Mouse (Mus musculus) left cerebral cortex, postnatal 36 days (tissue): Measurements from ENCODE around the gene Rpusd4. TPM values are rescaled to one million over a fixed set of nuclear protein-coding genes. Genes with fewer than 3 reads are reported as not detected.
A peak's percentile ranks its signal among the peaks of the same experiment; 100 is the strongest.

Source experiments
- DNase-seq, 2 experiments: peaks; one replicate each; pipeline ENCODE4 v3.0.0; 2021 to 2022; ENCODE audit warnings: low spot score in 2 of 2, mixed read lengths in 1 of 2
- intact Hi-C: fragments of 180-260 bp; cut with DNase I; formaldehyde crosslinking; loops from one replicate; pipeline ENCODE4 v1.15.1; 2025
- total RNA-seq, 2 experiments: library from RNA; stranded (reverse); gene quantifications; 2 replicates each; pipeline ENCODE4 v1.2.3; 2021

Gene Rpusd4
- 1 to 10 TPM; 8.4 to 8.8 TPM for total RNA-seq

DNA sequence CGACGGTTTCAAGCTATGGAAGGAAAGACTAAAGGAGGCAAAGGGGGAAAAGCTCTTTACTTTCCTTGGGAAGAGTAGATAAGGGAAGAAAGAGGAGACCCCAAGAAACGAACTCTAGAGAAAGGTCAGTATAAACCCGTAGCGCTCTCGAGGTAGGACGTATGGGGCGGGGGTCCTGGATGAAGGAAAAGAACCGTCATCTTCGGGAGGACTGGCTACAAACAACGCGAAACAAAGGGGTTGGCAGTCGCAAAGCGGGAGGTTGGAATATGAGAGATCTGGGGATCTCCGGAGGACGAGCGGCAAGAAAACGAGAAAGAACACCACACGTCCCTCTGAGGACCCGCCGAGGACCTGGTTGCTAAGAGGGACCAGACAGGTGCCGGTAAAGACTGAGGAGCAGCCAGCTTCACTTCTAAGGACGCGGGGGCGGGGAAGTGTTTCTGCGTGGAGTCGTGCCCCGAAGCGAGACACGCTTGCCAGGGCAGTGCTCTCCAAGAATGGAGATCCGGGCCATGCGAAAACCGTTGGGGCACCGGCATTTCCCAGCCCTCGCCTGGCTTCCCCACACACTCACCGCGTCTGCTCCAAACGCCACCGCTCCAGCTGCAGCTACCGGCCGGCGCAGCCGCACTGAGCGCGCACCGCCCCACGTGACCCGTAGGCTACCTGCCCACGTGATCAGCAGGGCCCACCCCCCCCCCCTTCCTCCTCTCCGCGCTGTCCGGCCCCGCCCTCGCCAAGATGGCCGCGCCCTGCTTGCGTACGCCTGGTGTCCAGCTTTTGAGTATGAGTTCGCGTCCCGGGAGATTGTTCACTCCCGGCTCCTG is at the start of gene Rpusd4, which contains the start of gene Fam118b:
Rpusd4 (plus strand) TSS at position 720 of the 830 bp plus-strand sequence.
Fam118b (minus strand) TSS at position 660 of the 830 bp plus-strand sequence.
- peak; percentile 93 to 96 for DNase-seq
- intact Hi-C loops, result loop anchor here (2.0 to 5.0 kb wide), 2 partner anchors 57 to 155 kb away; partner anchors contain the start of genes Cdon and Foxred1

DNA sequence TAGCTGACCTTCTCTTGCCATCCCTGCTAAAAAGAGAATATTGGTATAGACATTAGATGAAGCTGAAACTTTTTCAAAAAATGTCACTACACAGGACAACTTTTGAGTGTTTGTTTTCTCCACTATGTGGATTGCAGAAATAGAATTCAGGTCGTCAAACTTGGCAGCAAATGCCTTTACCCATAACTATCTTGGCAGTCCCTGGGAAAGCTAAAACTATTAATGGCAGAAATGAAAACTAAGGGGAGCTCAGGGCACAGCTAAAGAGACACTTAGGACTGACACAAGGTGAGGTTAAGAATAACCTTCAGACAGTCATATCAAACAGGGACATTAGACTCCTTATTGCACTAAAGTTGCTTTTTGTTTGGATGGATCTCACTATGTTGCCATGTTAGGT is 49.7 kb upstream of the Rpusd4 start:
- intact Hi-C loops, result no loop called here

DNA sequence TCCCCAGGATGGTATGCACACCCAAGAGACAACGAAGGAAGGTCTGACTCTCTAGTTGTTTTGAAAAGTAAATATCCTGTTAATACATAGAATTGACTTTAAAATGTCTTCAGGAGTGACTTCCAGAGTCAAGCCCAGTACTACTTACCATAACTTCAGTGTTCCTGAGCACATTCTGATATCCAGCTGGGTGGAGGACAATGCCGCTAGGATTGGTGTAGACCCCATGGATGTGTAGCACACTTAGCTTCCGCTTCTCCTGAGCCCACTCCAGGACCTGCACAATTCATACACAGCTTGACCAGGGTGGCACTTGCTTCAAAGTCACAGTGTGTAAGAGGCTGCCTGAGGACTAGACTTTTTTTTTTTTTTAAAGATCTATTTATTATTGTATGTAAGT is 44.2 kb upstream of the Rpusd4 start:
- DNase-seq, result no peak
- intact Hi-C loops, result no loop called here

More for the DNA sequence above, 49.7 kb upstream of the Rpusd4 start:
- DNase-seq, result no peak

DNA sequence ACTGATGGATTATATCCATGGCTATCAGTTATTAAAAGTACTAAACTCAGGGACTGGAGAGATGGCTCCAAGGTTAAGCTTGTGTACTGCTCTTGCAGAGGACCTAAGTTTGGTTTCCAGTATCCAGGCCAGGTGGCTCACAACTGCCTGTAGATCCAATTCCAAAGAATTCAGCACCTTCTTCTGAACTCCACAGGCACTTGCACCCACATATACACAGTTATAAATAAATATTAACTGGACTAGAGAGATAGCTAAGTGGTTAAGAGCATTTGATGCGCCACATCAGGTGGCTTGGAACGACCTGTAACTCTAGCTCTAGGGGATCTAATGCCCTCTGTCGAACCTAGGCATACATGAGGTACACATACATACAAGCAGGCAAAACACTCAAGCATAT is 39.0 kb upstream of the Rpusd4 start:
- DNase-seq, result no peak
- intact Hi-C loops, result no loop called here

DNA sequence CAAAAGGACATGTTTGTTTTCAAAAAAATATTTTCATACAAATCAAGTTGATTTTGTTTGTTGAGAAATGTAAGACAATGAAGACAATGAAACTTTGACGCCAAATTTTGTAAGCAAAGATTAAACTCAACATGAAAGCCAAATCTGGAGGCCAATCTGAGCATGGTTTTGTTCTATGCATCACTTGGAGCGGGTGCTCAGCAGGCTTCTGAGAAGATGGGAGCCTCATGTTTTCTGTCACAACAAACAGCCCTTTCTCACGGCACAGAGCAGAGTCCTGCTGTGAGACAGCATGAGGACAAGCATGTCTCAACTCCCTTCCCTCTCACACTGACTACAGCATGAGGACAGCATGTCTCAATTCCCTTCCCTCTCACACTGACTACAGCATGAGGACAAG is 31.7 kb upstream of the Rpusd4 start:
- no peak for DNase-seq
- intact Hi-C loops, result no loop called here

DNA sequence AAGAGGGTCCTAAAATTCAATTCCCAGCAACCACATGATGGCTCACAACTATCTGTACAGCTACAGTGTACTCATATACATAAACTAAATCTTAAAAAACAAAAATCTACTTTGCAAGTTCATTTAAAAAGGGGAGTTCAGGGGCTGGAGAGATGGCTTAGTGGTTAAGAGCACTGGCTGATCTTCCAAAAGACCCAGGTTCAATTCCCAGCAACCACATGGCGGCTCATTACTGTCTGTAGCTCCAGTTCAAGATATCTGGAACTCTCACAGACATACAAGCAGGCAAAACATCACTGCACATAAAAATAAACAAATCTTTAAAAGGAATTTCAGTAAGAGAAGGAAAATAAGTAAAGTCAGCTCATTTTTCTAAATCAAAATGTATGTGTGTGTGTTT is 29.3 kb upstream of the Rpusd4 start:
- no peak for DNase-seq
- intact Hi-C loops, result no loop called here

DNA sequence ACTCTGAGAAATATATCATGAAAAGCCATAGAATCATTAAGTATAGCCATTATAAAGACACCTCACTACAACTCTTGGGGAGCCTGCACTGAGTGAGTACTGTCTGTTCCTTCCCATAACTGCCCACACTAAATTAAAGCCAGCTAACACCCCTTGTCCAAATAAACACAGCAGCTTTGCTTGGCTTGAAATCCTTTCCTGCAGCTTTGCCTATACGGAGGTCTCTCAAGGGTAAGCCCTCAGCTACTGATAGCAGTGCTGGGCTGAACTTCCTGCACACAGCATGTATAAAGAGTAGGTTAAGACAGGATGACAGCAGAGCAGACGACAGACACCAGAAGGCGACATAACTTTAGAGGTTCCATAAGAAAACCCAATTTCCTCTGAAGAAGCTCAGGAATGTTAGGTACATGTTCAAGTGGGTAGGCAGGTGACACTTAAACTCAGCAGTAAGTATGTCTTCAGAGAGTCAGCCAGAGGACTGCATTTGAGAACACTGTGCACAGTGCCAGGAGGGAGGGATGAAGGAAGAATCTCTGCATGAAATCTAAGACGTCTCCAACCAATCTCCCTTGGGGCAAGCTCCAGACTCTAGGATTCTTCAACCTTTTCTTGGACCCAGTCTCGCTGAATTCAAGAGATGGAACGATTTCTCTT is 28.6 kb upstream of the Rpusd4 start:
- DNase-seq, result no peak
- intact Hi-C loops, result no loop called here

DNA sequence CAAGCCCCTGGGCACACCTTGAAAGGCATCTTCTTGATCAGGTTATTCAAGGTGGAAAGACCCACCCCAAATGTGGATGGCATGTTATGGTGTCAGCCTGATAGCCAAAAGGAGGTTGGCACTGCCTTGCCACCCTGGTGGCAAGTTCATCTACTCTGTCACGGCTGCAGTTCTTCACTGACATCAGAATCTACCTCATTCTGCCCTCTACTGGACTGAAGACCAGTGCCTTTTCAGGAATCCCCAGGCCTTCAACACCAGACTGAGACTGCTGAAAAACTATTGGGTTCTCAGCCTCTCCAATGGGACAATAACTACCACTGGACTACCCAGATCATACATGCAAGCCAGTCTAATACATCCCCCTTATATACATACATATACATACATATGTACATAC is 27.9 kb upstream of the Rpusd4 start:
- no peak for DNase-seq
- intact Hi-C loops, result no loop called here

DNA sequence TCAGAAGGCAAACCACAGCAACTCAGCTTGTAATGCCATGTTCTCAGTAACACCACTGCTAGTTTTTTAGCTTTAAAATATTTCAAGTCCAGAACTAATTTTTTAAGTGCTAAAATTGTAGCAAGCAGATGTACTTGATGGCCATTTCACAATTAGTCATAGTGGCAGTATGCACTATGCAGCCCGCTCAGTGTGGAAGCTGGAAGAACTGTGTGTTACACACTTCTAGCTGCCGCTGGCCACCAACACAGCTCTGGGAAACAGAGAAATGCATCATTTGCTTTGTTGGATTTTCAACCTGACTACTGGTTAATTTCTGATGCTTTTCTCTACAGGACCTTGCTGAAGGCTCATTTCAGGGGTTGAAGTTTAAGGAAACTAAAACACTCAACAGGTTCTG is 20.3 kb upstream of the Rpusd4 start:
- intact Hi-C loops, result no loop called here

DNA sequence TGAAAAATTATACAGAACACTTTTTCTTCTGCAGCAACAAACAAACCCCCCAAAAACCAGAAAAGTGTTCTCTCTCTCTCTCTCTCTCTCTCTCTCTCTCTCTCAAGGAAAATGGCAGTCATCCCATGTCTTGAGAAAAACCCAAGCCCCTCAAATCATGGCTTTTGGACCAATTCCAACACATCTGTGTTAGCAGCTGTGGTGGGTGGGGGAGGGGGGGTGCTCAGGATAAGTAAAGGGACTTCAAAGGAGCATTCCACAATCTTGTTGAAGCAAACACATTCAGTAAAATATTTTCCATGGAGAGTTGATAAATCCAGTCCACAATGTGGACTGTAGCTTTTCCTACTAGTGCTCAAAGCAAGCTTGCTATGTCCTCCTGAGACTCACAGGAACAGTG is 18.2 kb upstream of the Rpusd4 start:
- no peak for DNase-seq
- intact Hi-C loops, result no loop called here

More for the DNA sequence above, 20.3 kb upstream of the Rpusd4 start:
- DNase-seq, result no peak

DNA sequence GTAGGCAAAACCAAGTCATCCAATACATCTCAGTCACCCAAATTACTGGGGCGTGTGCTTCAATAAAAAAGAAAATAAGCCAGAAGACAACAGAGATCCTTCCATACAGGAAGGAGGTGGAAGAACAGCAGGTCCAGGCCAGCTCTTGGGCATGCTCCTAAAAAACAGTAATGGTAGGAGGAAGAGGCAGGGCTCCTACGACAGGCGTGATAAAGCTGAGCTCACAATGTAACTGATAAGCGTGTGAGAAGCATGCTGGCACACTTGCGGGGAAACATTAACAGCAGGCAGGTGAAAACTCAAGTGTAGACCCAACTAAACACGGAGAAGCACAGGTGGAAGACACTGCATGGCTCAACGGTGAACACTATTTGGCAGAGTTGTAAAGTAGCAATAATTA is 10.3 kb upstream of the Rpusd4 start:
- no peak for DNase-seq
- intact Hi-C loops, result no loop called here

DNA sequence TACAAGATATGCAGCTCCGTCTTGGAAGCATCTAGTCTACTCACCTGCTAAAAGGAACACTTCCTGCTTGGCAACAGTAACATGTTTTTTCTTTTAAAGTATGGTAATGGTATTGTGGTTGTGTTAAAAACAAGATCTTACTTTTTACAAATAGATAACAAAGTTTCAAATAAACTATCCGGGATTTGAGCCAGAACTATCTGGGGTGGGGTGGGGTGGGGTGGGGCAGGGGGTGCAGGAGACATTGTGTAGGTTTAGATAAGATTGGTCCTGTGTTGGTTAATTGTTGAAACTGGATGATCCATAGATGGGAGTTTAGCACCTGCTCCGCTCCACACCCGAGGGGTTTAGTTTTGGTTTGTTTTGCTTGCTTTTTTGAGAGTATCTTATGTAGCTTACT is 5.2 kb upstream of the Rpusd4 start:
- DNase-seq, result no peak
- intact Hi-C loops, result no loop called here

DNA sequence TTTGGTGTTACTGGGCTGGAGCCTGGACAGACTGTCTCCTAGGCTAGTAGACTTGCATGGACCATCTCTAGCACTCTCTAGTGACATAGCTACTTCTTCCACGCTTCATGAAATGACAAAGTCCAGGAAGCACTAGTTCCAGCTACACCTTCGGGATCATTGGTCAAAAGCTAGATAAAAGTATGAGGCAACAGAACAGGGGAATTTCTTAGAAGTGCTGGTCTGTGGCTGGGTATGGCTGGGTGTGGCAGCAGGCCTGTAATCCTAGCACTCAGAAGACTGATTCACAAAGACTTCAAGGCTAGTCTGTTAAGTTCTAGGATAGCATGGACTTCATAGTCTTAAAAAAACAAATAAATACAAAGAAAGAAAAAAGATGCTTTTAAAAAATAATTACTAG is 4.2 kb upstream of the Rpusd4 start:
- no peak for DNase-seq
- intact Hi-C loops, result no loop called here

DNA sequence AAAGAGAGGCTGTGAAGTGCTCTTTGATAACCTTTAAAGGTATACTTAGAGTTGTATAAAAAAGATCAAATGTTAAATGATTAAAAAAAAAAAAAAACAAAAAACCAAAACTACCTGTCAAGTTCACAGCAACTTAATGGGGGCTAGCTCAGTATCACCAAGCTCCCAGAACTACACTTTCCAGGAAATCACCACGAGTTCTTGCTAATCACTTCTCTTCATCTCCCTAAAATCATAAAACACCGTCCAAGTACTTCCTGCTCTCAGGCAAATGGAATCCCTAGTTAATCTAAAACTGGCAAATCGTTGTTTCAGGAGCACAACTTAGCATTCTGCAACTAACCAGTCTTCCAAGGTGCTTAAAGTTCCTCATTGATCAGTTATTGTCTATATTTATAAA is 3.2 kb upstream of the Rpusd4 start:
- intact Hi-C loops, result no loop called here
- no peak for DNase-seq

DNA sequence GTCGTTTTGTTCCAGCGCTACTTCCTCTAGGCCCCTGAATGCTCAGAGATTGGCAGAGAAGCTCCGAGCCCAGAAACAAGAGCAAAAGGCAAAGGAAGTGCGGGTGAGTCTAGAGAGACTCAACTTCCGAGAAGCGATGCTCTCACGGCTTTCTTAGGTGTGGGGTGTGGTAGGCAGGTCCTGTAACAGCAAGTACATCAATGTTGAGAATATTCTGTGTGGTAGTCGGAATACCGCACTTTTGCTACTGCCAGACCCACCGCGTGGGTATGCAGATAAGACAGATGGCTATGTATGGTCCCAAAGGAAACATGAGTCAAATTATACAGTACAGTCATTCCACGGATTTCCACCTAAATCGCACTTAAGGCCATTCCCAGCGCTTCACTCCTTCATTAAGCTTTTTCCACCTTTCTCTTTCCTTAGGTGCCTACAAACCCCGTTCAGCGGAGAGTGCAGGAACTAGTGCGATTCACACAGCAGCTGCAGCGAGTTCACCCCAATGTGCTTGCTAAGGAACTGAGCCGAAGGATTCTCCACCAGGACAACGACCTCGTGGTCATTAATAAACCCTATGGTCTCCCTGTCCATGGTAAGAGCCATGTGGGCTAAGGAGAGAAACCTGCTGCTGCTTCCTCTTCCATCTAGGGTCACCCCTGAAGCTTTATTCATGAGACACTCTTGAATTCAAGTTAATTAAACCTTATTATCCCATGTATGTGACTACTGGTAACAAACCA is 481 bp downstream of the Rpusd4 start:
- DNase-seq, result no peak
- intact Hi-C loops, result loop anchor here (2.0 to 5.0 kb wide), 2 partner anchors 57 to 154 kb away; partner anchors contain the start of genes Cdon and Foxred1

DNA sequence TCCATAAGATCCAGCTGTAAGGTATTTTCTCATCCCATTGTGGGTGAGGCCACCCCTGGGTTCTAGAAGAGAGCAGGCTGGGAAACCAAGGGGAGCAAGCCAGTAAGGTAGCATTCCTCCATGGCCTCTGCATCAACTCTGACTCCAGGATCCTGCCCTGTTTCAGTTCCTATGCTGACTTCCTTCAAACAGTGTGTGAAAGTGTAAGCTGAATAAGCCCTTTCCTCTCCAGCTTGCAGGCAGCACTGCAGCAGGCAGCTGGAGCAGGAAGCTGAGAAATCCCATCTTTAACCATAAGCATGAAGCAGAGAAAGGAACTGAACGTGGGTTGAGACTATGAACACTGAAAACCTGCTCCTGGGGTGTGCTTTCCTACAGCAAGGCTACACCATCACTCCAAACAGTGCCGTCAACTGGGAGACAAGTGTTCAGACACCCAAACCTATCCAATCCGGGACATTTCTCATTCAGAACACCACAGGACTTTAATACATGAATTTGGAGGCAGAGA is 10.2 kb downstream of the Rpusd4 start:
- DNase-seq, result no peak
- intact Hi-C loops, result no loop called here

DNA sequence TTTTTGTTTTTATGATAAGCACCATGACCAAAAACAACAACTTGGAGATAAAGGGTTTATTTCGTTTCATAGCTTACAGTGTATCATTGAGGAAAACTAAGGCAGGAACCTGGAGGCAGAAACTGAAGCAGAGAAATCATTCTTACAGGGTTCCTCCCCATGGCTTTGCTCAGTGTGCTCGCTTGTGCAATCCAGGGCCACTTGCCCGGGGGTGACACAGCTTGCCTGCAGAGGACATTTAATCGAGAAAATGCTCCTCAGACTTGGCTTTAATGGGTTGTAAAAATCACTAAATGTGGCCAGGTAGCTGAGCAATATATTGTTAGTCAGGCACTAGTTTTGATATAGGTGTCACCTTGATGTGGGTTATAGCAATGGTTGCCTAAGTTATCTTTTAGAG is 10.8 kb downstream of the Rpusd4 start:
- intact Hi-C loops, result no loop called here

DNA sequence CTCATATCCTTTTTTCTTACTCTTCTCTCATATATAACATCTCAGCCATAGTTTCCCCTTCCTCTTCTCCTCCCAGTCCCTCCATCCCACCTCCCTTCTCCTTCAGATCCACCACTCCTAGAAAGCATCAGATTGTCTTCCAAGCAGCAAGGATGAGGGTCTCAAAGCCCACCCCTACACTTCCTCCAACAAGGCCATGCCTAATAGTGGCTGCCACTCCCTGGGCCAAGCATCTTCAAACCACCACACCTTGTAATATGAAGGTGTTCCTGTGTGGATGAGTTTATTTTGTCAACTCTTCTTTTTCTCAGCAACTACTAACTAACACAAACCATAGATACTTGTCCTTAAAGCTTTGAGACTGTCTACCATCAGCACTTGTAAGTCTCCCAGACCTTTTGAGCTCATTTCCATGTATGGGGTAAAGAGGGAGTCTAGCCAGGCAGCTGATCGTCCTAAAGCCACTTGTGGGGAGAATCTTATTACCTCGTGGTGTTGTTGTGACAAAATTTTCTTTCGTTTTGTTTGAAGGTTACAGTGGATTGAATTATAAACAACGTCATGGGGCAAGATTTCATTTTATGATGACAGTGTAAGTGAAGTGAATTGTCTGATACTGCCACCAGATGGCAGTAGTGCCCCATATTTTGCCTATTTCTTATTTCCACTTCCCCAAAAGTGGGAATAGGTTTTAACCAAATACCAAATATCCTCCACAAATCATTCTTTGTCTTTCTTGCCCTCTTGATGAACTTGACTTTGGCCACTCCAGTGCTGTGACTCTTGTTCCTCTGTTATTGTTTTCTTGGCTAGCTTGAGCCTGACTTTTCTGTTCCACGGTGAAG is 14.6 kb downstream of the Rpusd4 start:
- intact Hi-C loops, result loop anchor here (2.0 to 5.0 kb wide), 3 partner anchors 140 to 253 kb away; partner anchors contain the start of gene Cdon
- peak; percentile 21 to 35 for DNase-seq

More for the DNA sequence above, 10.8 kb downstream of the Rpusd4 start:
- no peak for DNase-seq

DNA sequence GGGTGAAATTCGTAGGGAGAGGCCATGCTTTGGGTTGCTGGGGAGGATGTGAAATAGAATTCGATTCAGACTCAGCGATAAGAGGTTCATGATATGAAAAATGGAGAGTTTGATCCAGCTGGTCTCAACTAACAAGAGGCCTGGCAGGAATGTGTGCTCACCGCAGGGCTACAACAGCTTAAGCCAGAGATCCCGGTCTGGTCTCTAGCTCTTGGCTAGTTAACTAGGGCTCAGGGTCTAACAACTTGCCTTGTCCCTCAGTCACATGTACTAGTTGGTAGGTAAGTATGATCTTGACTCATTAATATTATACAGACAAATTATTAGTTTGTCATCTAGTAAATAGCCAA is 15.2 kb downstream of the Rpusd4 start:
- no peak for DNase-seq

More for the DNA sequence above, 15.2 kb downstream of the Rpusd4 start:
- intact Hi-C loops, result loop anchor here (2.0 to 5.0 kb wide), 3 partner anchors 139 to 252 kb away; partner anchors contain the start of gene Cdon
